Mouse (Mus musculus) limb, embryonic 10.5 days (tissue): ENCODE data around the gene Nup188. TPM values are rescaled to one million over a fixed set of nuclear protein-coding genes. Genes with fewer than 3 reads are reported as not detected.

Source experiments
- DNase-seq: peaks from one replicate; pipeline ENCODE4 v3.0.0-alpha.2; 2017; ENCODE audit warnings: low spot score
- H3K27ac ChIP-seq: fragments of 300-500 bp; sonication (generic); 2 replicates; pipeline ENCODE4 v1.5.1; 2016; ENCODE audit warnings: mild to moderate bottlenecking
- H3K27me3 ChIP-seq: fragments of 300-500 bp; sonication (generic); 2 replicates; pipeline ENCODE4 v1.6.1; 2016; ENCODE audit warnings: low read depth, mild to moderate bottlenecking; ENCODE audit not compliant: poor library complexity, severe bottlenecking
- H3K36me3 ChIP-seq: fragments of 300-500 bp; sonication (generic); 2 replicates; pipeline ENCODE4 v1.6.1; 2016; ENCODE audit warnings: mild to moderate bottlenecking, moderate library complexity
- H3K4me1 ChIP-seq: fragments of 300-500 bp; sonication (generic); 2 replicates; pipeline ENCODE4 v1.6.1; 2016
- H3K4me3 ChIP-seq: fragments of 300-500 bp; sonication (generic); 2 replicates; pipeline ENCODE4 v1.5.1; 2016; ENCODE audit warnings: mild to moderate bottlenecking, moderate library complexity
- H3K9me3 ChIP-seq: fragments of 300-500 bp; sonication (generic); replicated peaks from 2 replicates; pipeline ENCODE4 v1.6.1; 2016; ENCODE audit warnings: mild to moderate bottlenecking
- WGBS: fragments of 180-500 bp; shearing (Covaris S2); methylation state at CpG from one replicate; pipeline ENCODE4 v1.1.7; 2016; 5-methylcytosine and 5-hydroxymethylcytosine counted together
- polyA plus RNA-seq: library from polyadenylated mRNA; unstranded; fragments of >200 nt; fragmentation: Nextera tagmentation; extraction: Ambion mirVana; gene quantifications from 2 replicates; pipeline ENCODE4 v1.2.1, GENCODE M21; 2016

Nup188 gene
- polyA plus RNA-seq, 1 experiment from 2014 or later: 74.4 TPM

- no peaks in the 10 kb centered on the region for H3K9me3 ChIP-seq
- WGBS: 92% methylated on average over 4 of the region's 4 CpGs
- H3K36me3 ChIP-seq: peaks cover 100% of the 10 kb centered on the region
Observed at GRCm38 (mm10) chr2:30319260-30319659, 33.1 kb downstream of the Nup188 start.

GRCm38 (mm10) chr2:30323111-30323510 lies 36.9 kb downstream of the Nup188 start:
- Histone ChIP-seq H3K27ac (no peak overlapping the region), H3K27me3 (no peaks in the 10 kb centered on the region), H3K36me3 (peaks cover 100% of the 10 kb centered on the region), H3K4me3 (no peak overlapping the region), H3K4me1 (no peaks in the 10 kb centered on the region), H3K9me3 (no peaks in the 10 kb centered on the region)
- no peak for DNase-seq
- 91% methylated on average over 7 of the region's 7 CpGs for WGBS

More at GRCm38 (mm10) chr2:30319260-30319659, 33.1 kb downstream of the Nup188 start:
- H3K27ac ChIP-seq: no peak overlapping the region
- no peak for DNase-seq
- no peak overlapping the region for H3K4me3 ChIP-seq
- no peaks in the 10 kb centered on the region for H3K4me1 ChIP-seq
- no peaks in the 10 kb centered on the region for H3K27me3 ChIP-seq

- Histone ChIP-seq H3K36me3 (peaks cover 100% of the 10 kb centered on the region), H3K9me3 (no peaks in the 10 kb centered on the region), H3K27ac (no peak overlapping the region), H3K27me3 (no peaks in the 10 kb centered on the region), H3K4me3 (no peak overlapping the region), H3K4me1 (no peaks in the 10 kb centered on the region)
- WGBS: 94% methylated on average over 5 of the region's 5 CpGs
- DNase-seq: no peak
Observed at GRCm38 (mm10) chr2:30325296-30325695, 39.1 kb downstream of the Nup188 start.

GRCm38 (mm10) chr2:30327276-30327675 lies 41.1 kb downstream of the Nup188 start:
- H3K4me1 ChIP-seq: no peaks in the 10 kb centered on the region
- H3K9me3 ChIP-seq: no peaks in the 10 kb centered on the region
- WGBS: 94% methylated on average over 7 of the region's 7 CpGs
- H3K27me3 ChIP-seq: no peaks in the 10 kb centered on the region
- H3K36me3 ChIP-seq: peaks cover 100% of the 10 kb centered on the region
- no peak overlapping the region for H3K4me3 ChIP-seq
- no peak for DNase-seq
- no peak overlapping the region for H3K27ac ChIP-seq

- no peaks in the 10 kb centered on the region for H3K4me1 ChIP-seq
- no peak overlapping the region for H3K27ac ChIP-seq
- H3K4me3 ChIP-seq: no peak overlapping the region
- H3K27me3 ChIP-seq: no peaks in the 10 kb centered on the region
- H3K9me3 ChIP-seq: no peaks in the 10 kb centered on the region
- DNase-seq: no peak
- WGBS: 91% methylated on average over 3 of the region's 3 CpGs
- H3K36me3 ChIP-seq: peaks cover 100% of the 10 kb centered on the region
Observed at GRCm38 (mm10) chr2:30328791-30329190, 42.6 kb downstream of the Nup188 start.

GRCm38 (mm10) chr2:30335324-30335723 lies 49.1 kb downstream of the Nup188 start:
- H3K9me3 ChIP-seq: no peaks in the 10 kb centered on the region
- no peak for DNase-seq
- H3K27ac ChIP-seq: no peak overlapping the region
- no peaks in the 10 kb centered on the region for H3K4me1 ChIP-seq
- no peak overlapping the region for H3K4me3 ChIP-seq
- peaks cover 100% of the 10 kb centered on the region for H3K36me3 ChIP-seq
- no peaks in the 10 kb centered on the region for H3K27me3 ChIP-seq
- 98% methylated on average over 2 of the region's 2 CpGs for WGBS

GRCm38 (mm10) chr2:30336174-30336915 lies 50.1 kb downstream of the Nup188 start:
- no peaks in the 10 kb centered on the region for H3K9me3 ChIP-seq
- no peak overlapping the region for H3K4me3 ChIP-seq
- H3K36me3 ChIP-seq: peaks cover 100% of the 10 kb centered on the region
- H3K4me1 ChIP-seq: no peaks in the 10 kb centered on the region
- no peaks in the 10 kb centered on the region for H3K27me3 ChIP-seq
- 89% methylated on average over 16 of the region's 16 CpGs for WGBS
- no peak overlapping the region for H3K27ac ChIP-seq
- DNase-seq: no peak

GRCm38 (mm10) chr2:30337179-30337578 lies 51.0 kb downstream of the Nup188 start:
- Histone ChIP-seq H3K27ac (no peak overlapping the region), H3K27me3 (no peaks in the 10 kb centered on the region), H3K9me3 (no peaks in the 10 kb centered on the region), H3K4me1 (no peaks in the 10 kb centered on the region), H3K4me3 (no peak overlapping the region), H3K36me3 (peaks cover 100% of the 10 kb centered on the region)
- WGBS: 60% methylated on average over 12 of the region's 12 CpGs
- DNase-seq: no peak

- whole genome bisulfite sequencing: 96% methylated on average over 3 of the region's 3 CpGs
- no peaks in the 10 kb centered on the region for H3K27me3 ChIP-seq
- no peak overlapping the region for H3K27ac ChIP-seq
- no peaks in the 10 kb centered on the region for H3K4me1 ChIP-seq
- no peaks in the 10 kb centered on the region for H3K9me3 ChIP-seq
- peaks cover 100% of the 10 kb centered on the region for H3K36me3 ChIP-seq
- H3K4me3 ChIP-seq: no peak overlapping the region
- no peak for DNase-seq
Observed at GRCm38 (mm10) chr2:30342061-30342460, 55.9 kb downstream of the Nup188 start.

- 98% methylated on average over 7 of the region's 7 CpGs for WGBS
- no peak overlapping the region for H3K4me3 ChIP-seq
- no peak overlapping the region for H3K27ac ChIP-seq
- no peak for DNase-seq
- no peaks in the 10 kb centered on the region for H3K9me3 ChIP-seq
- no peaks in the 10 kb centered on the region for H3K4me1 ChIP-seq
- H3K36me3 ChIP-seq: peaks cover 100% of the 10 kb centered on the region
- no peaks in the 10 kb centered on the region for H3K27me3 ChIP-seq
Observed at GRCm38 (mm10) chr2:30342544-30342943, 56.3 kb downstream of the Nup188 start.

GRCm38 (mm10) chr2:30343601-30344137 lies 57.5 kb downstream of the Nup188 start:
- DNase-seq: no peak
- Histone ChIP-seq H3K4me1 (no peaks in the 10 kb centered on the region), H3K36me3 (peaks cover 100% of the 10 kb centered on the region), H3K27me3 (no peaks in the 10 kb centered on the region), H3K9me3 (no peaks in the 10 kb centered on the region), H3K4me3 (no peak overlapping the region), H3K27ac (no peak overlapping the region)
- 86% methylated on average over 14 of the region's 14 CpGs for WGBS

GRCm38 (mm10) chr2:30345971-30346676 lies 59.9 kb downstream of the Nup188 start:
- Histone ChIP-seq H3K4me1 (no peaks in the 10 kb centered on the region), H3K9me3 (no peaks in the 10 kb centered on the region), H3K4me3 (no peak overlapping the region), H3K27ac (no peak overlapping the region), H3K27me3 (no peaks in the 10 kb centered on the region), H3K36me3 (peaks cover 96% of the 10 kb centered on the region)
- DNase-seq: no peak
- 90% methylated on average over 7 of the region's 7 CpGs for WGBS

- no peaks in the 10 kb centered on the region for H3K4me1 ChIP-seq
- WGBS: 92% methylated on average over 6 of the region's 6 CpGs
- DNase-seq: no peak
- H3K27me3 ChIP-seq: no peaks in the 10 kb centered on the region
- H3K9me3 ChIP-seq: no peaks in the 10 kb centered on the region
- H3K36me3 ChIP-seq: peaks cover 82% of the 10 kb centered on the region
- no peak overlapping the region for H3K4me3 ChIP-seq
- H3K27ac ChIP-seq: no peak overlapping the region
Observed at GRCm38 (mm10) chr2:30349196-30349595, 63.0 kb downstream of the Nup188 start.
